Mouse (Mus musculus) splenic B cell, adult 2 months (primary cell): ENCODE results near the gene Ccdc162.

Source experiments
- DNase-seq: peaks from one replicate; pipeline ENCODE4 v3.0.0-alpha.2; 2011; ENCODE audit warnings: low read depth, low spot score
- H3K27me3 ChIP-seq: 2 replicates; pipeline ENCODE4 v1.6.1; 2012; ENCODE audit warnings: mild to moderate bottlenecking, low read length, moderate library complexity, mixed read lengths; ENCODE audit not compliant: control insufficient read depth, poor library complexity, insufficient read depth, severe bottlenecking
- H3K36me3 ChIP-seq: 2 replicates; pipeline ENCODE4 v1.6.1; 2012; ENCODE audit warnings: mild to moderate bottlenecking, low read length, moderate library complexity, mixed read lengths; ENCODE audit not compliant: control insufficient read depth, poor library complexity, insufficient read depth, severe bottlenecking

The Ccdc162 gene

GRCm38 (mm10) chr10:41730746-41731145, 14.3 kb upstream of the Ccdc162 start:
- DNase-seq: no peak
- Histone ChIP-seq H3K27me3 (no peaks in the 10 kb centered on the region), H3K36me3 (peaks cover 3% of the 10 kb centered on the region)

GRCm38 (mm10) chr10:41726215-41726614, 9.8 kb upstream of the Ccdc162 start:
- Histone ChIP-seq H3K36me3 (peaks cover 3% of the 10 kb centered on the region), H3K27me3 (no peaks in the 10 kb centered on the region)
- DNase-seq: no peak

GRCm38 (mm10) chr10:41719587-41719986, 3.2 kb upstream of the Ccdc162 start:
- DNase-seq: no peak
- no peaks in the 10 kb centered on the region for H3K27me3 ChIP-seq
- peaks cover 2% of the 10 kb centered on the region for H3K36me3 ChIP-seq

GRCm38 (mm10) chr10:41715557-41715956, 877 bp downstream of the Ccdc162 start:
- Histone ChIP-seq H3K36me3 (peaks cover 2% of the 10 kb centered on the region; the same call in 1 of the 2 replicates), H3K27me3 (no peaks in the 10 kb centered on the region)
- no peak for DNase-seq

GRCm38 (mm10) chr10:41711467-41711866, 5.0 kb downstream of the Ccdc162 start:
- no peak for DNase-seq
- no peaks in the 10 kb centered on the region for H3K27me3 ChIP-seq
- H3K36me3 ChIP-seq: no peaks in the 10 kb centered on the region

GRCm38 (mm10) chr10:41710773-41711172, 5.7 kb downstream of the Ccdc162 start:
- H3K36me3 ChIP-seq: no peaks in the 10 kb centered on the region
- H3K27me3 ChIP-seq: no peaks in the 10 kb centered on the region
- DNase-seq: no peak

GRCm38 (mm10) chr10:41709341-41709740, 7.1 kb downstream of the Ccdc162 start:
- no peaks in the 10 kb centered on the region for H3K27me3 ChIP-seq
- H3K36me3 ChIP-seq: no peaks in the 10 kb centered on the region
- no peak for DNase-seq

GRCm38 (mm10) chr10:41699669-41700068, 16.8 kb downstream of the Ccdc162 start:
- DNase-seq: no peak
- Histone ChIP-seq H3K36me3 (no peaks in the 10 kb centered on the region), H3K27me3 (no peaks in the 10 kb centered on the region)

- Histone ChIP-seq H3K27me3 (no peaks in the 10 kb centered on the region), H3K36me3 (no peaks in the 10 kb centered on the region)
- no peak for DNase-seq
Observed at GRCm38 (mm10) chr10:41697040-41697439, 19.4 kb downstream of the Ccdc162 start.

- Histone ChIP-seq H3K27me3 (no peaks in the 10 kb centered on the region), H3K36me3 (no peaks in the 10 kb centered on the region)
- no peak for DNase-seq
Observed at GRCm38 (mm10) chr10:41690978-41691377, 25.5 kb downstream of the Ccdc162 start.

GRCm38 (mm10) chr10:41689941-41690887, 26.2 kb downstream of the Ccdc162 start:
- DNase-seq: peak; percentile 83
- Histone ChIP-seq H3K27me3 (no peaks in the 10 kb centered on the region), H3K36me3 (no peaks in the 10 kb centered on the region)

- H3K27me3 ChIP-seq: 0 out of 2 replicates have a peak, but pooled peaks cover 2% of the 10 kb centered on the region
- no peaks in the 10 kb centered on the region for H3K36me3 ChIP-seq
- DNase-seq: no peak
Observed at GRCm38 (mm10) chr10:41684548-41684996, 31.9 kb downstream of the Ccdc162 start.

- DNase-seq: peak; percentile 92
- Histone ChIP-seq H3K27me3 (0 out of 2 replicates have a peak, but pooled peaks cover 2% of the 10 kb centered on the region), H3K36me3 (no peaks in the 10 kb centered on the region)
Observed at GRCm38 (mm10) chr10:41682546-41683393, 33.7 kb downstream of the Ccdc162 start.

- peak; percentile 72 for DNase-seq
- H3K27me3 ChIP-seq: no peaks in the 10 kb centered on the region
- no peaks in the 10 kb centered on the region for H3K36me3 ChIP-seq
Observed at GRCm38 (mm10) chr10:41678746-41679360, 37.6 kb downstream of the Ccdc162 start.
